Mouse (Mus musculus) heart, postnatal 0 days (tissue): ENCODE results near the gene Elfn2. TPM values are rescaled to one million over a fixed set of nuclear protein-coding genes. Genes with fewer than 3 reads are reported as not detected.

Experiments used
- ATAC-seq: fragments of 200-750 bp; cut with Nextera tagmentation; 2 replicates; pipeline ENCODE4 v1.8.0; 2017; ENCODE audit warnings: low read depth, moderate number of reproducible peaks, moderate library complexity; ENCODE audit not compliant: insufficient read depth
- DNase-seq: peaks from one replicate; pipeline ENCODE4 v3.0.0-alpha.2; 2016; ENCODE audit warnings: low spot score
- H3K27ac ChIP-seq: fragments of 300-500 bp; sonication (generic); 2 replicates; pipeline ENCODE4 v1.5.1; 2014; ENCODE audit warnings: low read depth, mild to moderate bottlenecking
- H3K27me3 ChIP-seq: fragments of 300-500 bp; sonication (generic); 2 replicates; pipeline ENCODE4 v1.6.1; 2014; ENCODE audit warnings: low read length, mixed read lengths; ENCODE audit not compliant: control insufficient read depth, insufficient read depth
- H3K36me3 ChIP-seq: fragments of 300-500 bp; sonication (generic); replicated peaks from 2 replicates; pipeline ENCODE4 v1.6.1; 2014; ENCODE audit warnings: low read length, mixed read lengths; ENCODE audit not compliant: control insufficient read depth, insufficient read depth
- H3K4me1 ChIP-seq: fragments of 300-500 bp; sonication (generic); 2 replicates; pipeline ENCODE4 v1.6.1; 2014; ENCODE audit warnings: antibody characterized with exemption; ENCODE audit not compliant: control insufficient read depth, insufficient read depth
- H3K4me2 ChIP-seq: fragments of 300-500 bp; sonication (generic); 2 replicates; pipeline ENCODE4 v1.6.1; 2014; ENCODE audit warnings: low read depth, mild to moderate bottlenecking, low read length, moderate library complexity
- H3K4me3 ChIP-seq: fragments of 300-500 bp; sonication (generic); 2 replicates; pipeline ENCODE4 v1.5.1; 2014; ENCODE audit warnings: low read depth, low read length
- H3K9ac ChIP-seq: fragments of 300-500 bp; sonication (generic); replicated peaks from 2 replicates; pipeline ENCODE4 v1.6.1; 2014; ENCODE audit warnings: low read depth, low read length, mixed read lengths
- H3K9me3 ChIP-seq: fragments of 300-500 bp; sonication (generic); replicated peaks from 2 replicates; pipeline ENCODE4 v1.6.1; 2016; ENCODE audit warnings: low read length; ENCODE audit not compliant: control insufficient read depth
- CTCF ChIP-seq: IDR thresholded peaks from 2 replicates; pipeline ENCODE4 v1.5.1; 2016; ENCODE audit warnings: antibody characterized with exemption, control low read depth, low read depth
- EP300 ChIP-seq: IDR thresholded peaks from 2 replicates; pipeline ENCODE4 v1.6.1; 2016; ENCODE audit warnings: antibody characterized with exemption, low read depth
- WGBS: fragments of 180-500 bp; shearing (Covaris S2); extraction: QIAGEN DNeasy Blood & Tissue Kit; methylation state at CpG from one replicate; pipeline ENCODE4 v1.1.7; 2014; 5-methylcytosine and 5-hydroxymethylcytosine counted together
- polyA plus RNA-seq: library from polyadenylated mRNA; unstranded; fragments of >200 nt; fragmentation: Nextera tagmentation; extraction: Ambion mirVana; gene quantifications from 2 replicates; pipeline ENCODE4 v1.2.1, GENCODE M21; 2015
- total RNA-seq: library from RNA; depleted of rRNA; stranded (reverse); fragments of >200 nt; gene quantifications from 2 replicates; pipeline ENCODE4 v1.2.3, GENCODE M21; 2014; ENCODE audit warnings: low replicate concordance

Elfn2 gene
- total and polyA plus RNA-seq, 2 experiments from 2014 or later = 0.11 to 0.19 TPM

GRCm38 (mm10) chr15:78736181-78736579 lies 17.6 kb upstream of the Elfn2 start:
- H3K4me3 ChIP-seq = no peak overlapping the region
- H3K27me3 ChIP-seq = peaks cover 11% of the 10 kb centered on the region; the same call in 1 of the 2 replicates
- ATAC-seq = no peak
- H3K4me1 ChIP-seq = no peaks in the 10 kb centered on the region
- DNase-seq = no peak
- H3K9me3 ChIP-seq = no peaks in the 10 kb centered on the region
- no peak overlapping the region for H3K4me2 ChIP-seq
- 45% methylated on average over 3 of the region's 3 CpGs for WGBS
- TF ChIP-seq CTCF = no peak
- TF ChIP-seq EP300 = no peak
- no peak overlapping the region for H3K27ac ChIP-seq
- no peaks in the 10 kb centered on the region for H3K36me3 ChIP-seq
- H3K9ac ChIP-seq = no peak overlapping the region

- Histone ChIP-seq H3K9me3 (no peaks in the 10 kb centered on the region), H3K4me1 (no peaks in the 10 kb centered on the region), H3K4me2 (no peak overlapping the region), H3K36me3 (no peaks in the 10 kb centered on the region), H3K27me3 (peaks cover 11% of the 10 kb centered on the region; the same call in 1 of the 2 replicates), H3K27ac (no peak overlapping the region), H3K4me3 (no peak overlapping the region), H3K9ac (no peak overlapping the region)
- no peak for DNase-seq
- 38% methylated on average over 17 of the region's 17 CpGs for WGBS
- no peak for ATAC-seq
- no peak for TF ChIP-seq EP300
- TF ChIP-seq CTCF = no peak
Measured at GRCm38 (mm10) chr15:78735431-78736180, 17.0 kb upstream of the Elfn2 start.

DNA sequence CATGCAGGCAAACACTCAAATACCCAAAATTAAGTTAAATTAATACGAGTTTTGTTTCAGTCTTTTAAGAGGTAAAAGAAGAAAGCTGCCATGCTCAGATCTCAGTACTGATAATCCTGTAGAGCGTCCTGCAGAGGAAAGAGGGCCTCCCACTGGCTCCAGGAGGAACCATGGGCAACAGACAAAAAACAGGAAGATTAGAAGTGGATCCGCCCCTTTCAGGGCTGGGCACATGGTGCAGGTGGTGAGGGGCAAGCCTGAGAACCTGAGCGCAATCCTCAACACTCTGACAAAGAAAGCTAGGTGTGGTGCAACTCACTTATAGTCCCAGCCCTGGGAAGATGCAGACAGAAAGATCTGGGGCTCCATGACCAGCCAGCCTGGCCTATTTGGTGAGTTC lies 13.3 kb upstream of the Elfn2 start:
- TF ChIP-seq CTCF (no peak), EP300 (no peak)
- ATAC-seq (no peak), DNase-seq (no peak)
- H3K36me3 ChIP-seq = no peaks in the 10 kb centered on the region
- no peak overlapping the region for H3K4me3 ChIP-seq
- WGBS = 45% methylated on average over 4 of the region's 4 CpGs
- H3K4me1 ChIP-seq = no peaks in the 10 kb centered on the region
- no peak overlapping the region for H3K27ac ChIP-seq
- H3K9me3 ChIP-seq = no peaks in the 10 kb centered on the region
- no peak overlapping the region for H3K4me2 ChIP-seq
- H3K27me3 ChIP-seq = peaks cover 16% of the 10 kb centered on the region; the same call in 1 of the 2 replicates
- H3K9ac ChIP-seq = no peak overlapping the region

DNA sequence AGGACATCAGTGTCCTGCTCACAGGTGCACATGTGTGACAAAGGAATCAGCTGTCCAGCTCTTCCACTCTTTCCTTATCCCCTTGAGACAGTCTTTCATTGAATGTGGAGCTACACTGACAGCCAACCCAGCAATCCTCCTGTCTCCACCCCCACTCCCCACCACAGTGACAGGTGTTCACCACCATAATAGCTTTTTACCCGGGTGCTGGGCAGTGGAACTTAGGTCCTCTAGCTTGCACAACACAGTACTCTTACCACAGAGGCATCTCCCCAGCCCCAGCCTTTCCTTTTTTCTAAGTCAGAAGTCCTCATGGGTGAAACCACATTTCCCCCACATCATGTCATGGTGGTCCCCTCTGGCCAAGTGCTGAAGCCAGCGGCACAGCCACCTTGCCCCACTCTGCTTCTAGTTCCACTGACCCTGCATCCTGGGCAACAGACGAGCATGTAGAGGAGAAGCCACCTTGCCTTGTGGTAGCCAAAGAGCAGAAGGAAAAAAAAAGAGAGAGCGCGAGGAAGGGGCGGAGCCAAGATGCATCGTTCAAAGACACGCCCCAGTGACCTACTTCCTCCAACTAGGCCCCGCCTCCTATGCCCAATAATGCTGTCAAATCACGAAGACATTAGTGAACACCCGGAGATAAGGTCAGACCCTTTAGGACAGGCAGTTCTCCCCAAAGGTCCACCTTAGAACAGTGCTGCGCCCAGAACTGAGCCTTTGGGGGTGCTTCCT lies 11.9 kb upstream of the Elfn2 start:
- ATAC-seq = no peak
- WGBS = 65% methylated on average over 12 of the region's 12 CpGs

DNA sequence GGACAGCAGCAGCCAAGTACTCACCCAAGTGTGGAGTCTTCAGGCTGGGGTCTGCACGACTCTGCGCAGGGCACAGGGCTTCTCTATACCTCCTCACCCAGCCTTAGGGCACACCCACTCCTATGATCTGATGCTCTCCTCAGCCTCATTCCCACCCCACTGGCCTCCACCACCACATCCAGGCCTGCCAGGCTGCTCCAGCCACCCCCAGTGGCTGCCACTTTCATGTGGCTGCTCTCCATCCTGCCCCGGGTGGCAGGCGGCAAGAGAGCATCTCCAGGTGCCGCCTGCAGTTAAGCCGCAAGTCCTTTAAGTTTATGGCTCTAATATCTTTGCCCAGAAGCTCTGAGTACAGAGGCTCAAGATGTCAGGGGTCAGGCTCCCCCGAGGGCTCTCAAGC lies 8.1 kb upstream of the Elfn2 start:
- TF ChIP-seq EP300 (no peak), CTCF (no peak)
- WGBS = 60% methylated on average over 7 of the region's 7 CpGs
- ATAC-seq = no peak

More for the DNA sequence above, 11.9 kb upstream of the Elfn2 start:
- Histone ChIP-seq H3K36me3 (no peaks in the 10 kb centered on the region), H3K27me3 (peaks cover 10% of the 10 kb centered on the region; the same call in 1 of the 2 replicates), H3K4me3 (no peak overlapping the region), H3K27ac (no peak overlapping the region), H3K4me1 (no peaks in the 10 kb centered on the region), H3K4me2 (no peak overlapping the region), H3K9me3 (no peaks in the 10 kb centered on the region), H3K9ac (no peak overlapping the region)
- TF ChIP-seq EP300 = no peak
- no peak for TF ChIP-seq CTCF
- no peak for DNase-seq

More for the DNA sequence above, 8.1 kb upstream of the Elfn2 start:
- H3K27ac ChIP-seq = no peak overlapping the region
- no peak overlapping the region for H3K4me2 ChIP-seq
- no peak overlapping the region for H3K4me3 ChIP-seq
- H3K27me3 ChIP-seq = peaks cover 20% of the 10 kb centered on the region
- H3K36me3 ChIP-seq = no peaks in the 10 kb centered on the region
- DNase-seq = no peak
- H3K9me3 ChIP-seq = no peaks in the 10 kb centered on the region
- no peak overlapping the region for H3K9ac ChIP-seq
- no peaks in the 10 kb centered on the region for H3K4me1 ChIP-seq
